Mouse (Mus musculus): ENCODE results near the gene Syt5. TPM values are rescaled to one million over a fixed set of nuclear protein-coding genes. Genes with fewer than 3 reads are reported as not detected.
A peak's percentile ranks its signal among the peaks of the same experiment; 100 is the strongest.
"Not testable (repeated sequence)": the region's sequence is repeated elsewhere in the genome, so short reads cannot be mapped to it uniquely, and the experiment has no call there.

The Syt5 gene
- polyA plus RNA-seq (2016; fragmentation: Nextera tagmentation; extraction: Ambion mirVana): 1.0 and 2.8 TPM in 2 replicates

DNA sequence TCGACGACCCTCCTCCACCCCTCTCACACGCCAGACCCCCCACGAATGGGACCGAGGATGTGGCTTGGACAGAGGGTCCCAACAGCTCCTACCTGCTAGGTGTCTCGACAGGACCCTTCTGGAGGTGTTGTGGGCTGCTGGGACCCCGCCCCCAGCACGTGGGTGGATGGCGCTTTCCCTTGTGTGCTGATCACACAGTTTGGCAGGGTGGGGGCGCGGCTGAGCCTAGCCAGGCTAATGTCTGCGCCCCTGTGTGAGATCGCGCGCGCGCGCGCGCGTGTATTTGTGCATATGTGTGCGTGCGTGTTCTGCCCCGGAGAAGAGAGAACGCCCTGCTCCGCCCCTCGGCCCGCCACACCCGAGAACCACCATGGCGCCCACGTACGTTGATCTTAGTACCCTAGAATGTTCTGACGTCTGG lies at the start of gene Syt5:
Gene Syt5 (minus strand): TSS at position 321 of the 421 bp plus-strand sequence.
- no peak within 1 kb of the TSS for H3K27ac ChIP-seq
- no peaks in the 10 kb centered on the region for H3K9me3 ChIP-seq
- H3K27me3 ChIP-seq (ENCODE audit: insufficient read depth, poor library complexity, severe bottlenecking): peaks cover 32% of the 10 kb centered on the region
- H3K4me1 ChIP-seq: peaks cover 14% of the 10 kb centered on the region
- no peaks in the 10 kb centered on the region for H3K36me3 ChIP-seq
- 8% methylated on average over 33 of the region's 33 CpGs for WGBS
- peak; percentile 71 for DNase-seq (ENCODE audit: low spot score)
- H3K4me3 ChIP-seq: peak within 1 kb of the TSS; percentile 50

DNA sequence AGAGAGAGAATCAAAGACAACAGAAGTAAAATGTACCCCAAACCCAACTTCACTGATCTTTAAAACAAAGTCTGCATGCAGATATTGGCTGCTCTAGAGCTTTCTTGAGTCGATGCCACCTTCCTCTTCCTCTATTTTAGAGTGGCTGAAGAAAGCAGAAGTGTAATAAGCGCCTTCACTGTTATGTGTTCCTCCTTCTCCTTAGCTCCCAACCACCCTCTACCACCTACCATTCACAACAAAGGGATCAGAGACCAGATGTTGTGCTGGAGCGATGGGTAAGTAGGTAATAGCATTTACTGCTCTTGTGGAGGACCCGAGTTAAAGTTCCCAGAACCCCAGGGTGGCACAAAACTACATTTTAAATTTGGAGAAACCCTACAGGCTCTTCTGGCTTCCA lies 49.7 kb upstream of the Syt5 start:
- H3K9me3 ChIP-seq; H3K27ac ChIP-seq; H3K27me3 ChIP-seq (ENCODE audit: insufficient read depth, poor library complexity, severe bottlenecking); H3K4me3 ChIP-seq; H3K36me3 ChIP-seq; DNase-seq (ENCODE audit: low spot score); H3K4me1 ChIP-seq: not testable (repeated sequence)
- WGBS: 67% methylated on average over 4 of the region's 4 CpGs

DNA sequence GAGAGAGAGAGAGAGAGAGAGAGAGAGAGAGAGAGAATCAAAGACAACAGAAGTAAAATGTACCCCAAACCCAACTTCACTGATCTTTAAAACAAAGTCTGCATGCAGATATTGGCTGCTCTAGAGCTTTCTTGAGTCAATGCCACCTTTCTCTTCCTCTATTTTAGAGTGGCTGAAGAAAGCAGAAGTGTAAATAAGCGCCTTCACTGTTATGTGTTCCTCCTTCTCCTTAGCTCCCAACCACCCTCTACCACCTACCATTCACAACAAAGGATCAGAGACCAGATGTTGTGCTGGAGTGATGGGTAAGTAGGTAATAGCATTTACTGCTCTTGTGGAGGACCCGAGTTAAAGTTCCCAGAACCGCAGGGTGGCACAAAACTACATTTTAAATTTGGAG lies 34.1 kb upstream of the Syt5 start:
- H3K27me3 ChIP-seq (ENCODE audit: insufficient read depth, poor library complexity, severe bottlenecking); H3K9me3 ChIP-seq; DNase-seq (ENCODE audit: low spot score); H3K4me1 ChIP-seq; H3K36me3 ChIP-seq; H3K4me3 ChIP-seq; H3K27ac ChIP-seq: not testable (repeated sequence)
- 73% methylated on average over 3 of the region's 3 CpGs for WGBS

DNA sequence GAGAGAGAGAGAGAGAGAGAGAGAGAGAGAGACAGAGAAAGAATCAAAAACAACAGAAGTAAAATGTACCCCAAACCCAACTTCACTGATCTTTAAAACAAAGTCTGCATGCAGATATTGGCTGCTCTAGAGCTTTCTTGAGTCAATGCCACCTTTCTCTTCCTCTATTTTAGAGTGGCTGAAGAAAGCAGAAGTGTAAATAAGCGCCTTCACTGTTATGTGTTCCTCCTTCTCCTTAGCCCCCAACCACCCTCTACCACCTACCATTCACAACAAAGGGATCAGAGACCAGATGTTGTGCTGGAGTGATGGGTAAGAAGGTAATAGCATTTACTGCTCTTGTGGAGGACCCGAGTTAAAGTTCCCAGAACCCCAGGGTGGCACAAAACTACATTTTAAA lies 25.0 kb upstream of the Syt5 start:
- 62% methylated on average over 2 of the region's 2 CpGs for WGBS
- not testable (repeated sequence) for H3K27ac ChIP-seq; DNase-seq (ENCODE audit: low spot score); H3K4me1 ChIP-seq; H3K27me3 ChIP-seq (ENCODE audit: insufficient read depth, poor library complexity, severe bottlenecking); H3K4me3 ChIP-seq; H3K9me3 ChIP-seq; H3K36me3 ChIP-seq

DNA sequence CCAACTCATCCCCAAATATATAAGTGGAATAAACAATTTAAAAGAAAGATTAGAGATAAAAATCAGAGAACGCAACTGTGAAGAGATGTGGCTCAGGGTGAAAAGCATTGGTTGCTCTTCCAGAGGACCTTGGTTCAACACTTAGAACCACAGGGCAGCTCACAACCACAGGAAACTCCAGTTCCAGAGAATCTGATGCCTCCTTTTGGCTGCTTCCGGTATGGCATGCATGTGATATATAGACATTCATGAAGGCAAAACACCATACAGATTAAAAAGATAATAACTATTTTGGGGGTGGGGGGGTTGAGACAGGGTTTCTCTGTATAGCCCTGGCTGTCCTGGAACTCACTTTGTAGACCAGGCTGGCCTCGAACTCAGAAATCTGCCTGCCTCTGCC lies 15.3 kb upstream of the Syt5 start:
- Histone ChIP-seq H3K4me1 (no peaks in the 10 kb centered on the region), H3K27me3 (ENCODE audit: insufficient read depth, poor library complexity, severe bottlenecking) (no peaks in the 10 kb centered on the region), H3K27ac (no peak overlapping the region), H3K4me3 (no peak overlapping the region), H3K36me3 (no peaks in the 10 kb centered on the region), H3K9me3 (no peaks in the 10 kb centered on the region)
- DNase-seq (ENCODE audit: low spot score): no peak
- 90% methylated on average over 3 of the region's 3 CpGs for WGBS

DNA sequence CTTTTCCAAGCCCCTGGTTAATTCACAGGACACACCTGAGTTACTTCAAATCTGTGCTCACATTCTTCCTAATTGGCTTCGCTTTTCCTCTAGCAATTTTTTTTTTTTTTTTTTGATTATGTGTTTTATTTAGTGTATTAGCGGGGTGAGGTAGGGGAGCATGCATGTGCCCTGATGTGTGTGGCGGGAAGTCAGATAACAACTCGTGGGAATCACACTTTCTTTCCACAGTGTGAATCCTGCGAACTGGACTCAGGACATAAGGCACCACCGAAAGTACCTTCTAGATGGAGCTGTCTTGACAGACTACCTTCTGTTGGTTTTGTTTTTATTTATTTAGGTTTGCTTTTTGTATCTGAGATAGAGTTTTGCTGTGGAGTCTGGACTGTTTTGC lies 9.8 kb upstream of the Syt5 start:
- Histone ChIP-seq H3K9me3 (no peaks in the 10 kb centered on the region), H3K36me3 (no peaks in the 10 kb centered on the region)
- 62% methylated on average over 6 of the region's 6 CpGs for WGBS

DNA sequence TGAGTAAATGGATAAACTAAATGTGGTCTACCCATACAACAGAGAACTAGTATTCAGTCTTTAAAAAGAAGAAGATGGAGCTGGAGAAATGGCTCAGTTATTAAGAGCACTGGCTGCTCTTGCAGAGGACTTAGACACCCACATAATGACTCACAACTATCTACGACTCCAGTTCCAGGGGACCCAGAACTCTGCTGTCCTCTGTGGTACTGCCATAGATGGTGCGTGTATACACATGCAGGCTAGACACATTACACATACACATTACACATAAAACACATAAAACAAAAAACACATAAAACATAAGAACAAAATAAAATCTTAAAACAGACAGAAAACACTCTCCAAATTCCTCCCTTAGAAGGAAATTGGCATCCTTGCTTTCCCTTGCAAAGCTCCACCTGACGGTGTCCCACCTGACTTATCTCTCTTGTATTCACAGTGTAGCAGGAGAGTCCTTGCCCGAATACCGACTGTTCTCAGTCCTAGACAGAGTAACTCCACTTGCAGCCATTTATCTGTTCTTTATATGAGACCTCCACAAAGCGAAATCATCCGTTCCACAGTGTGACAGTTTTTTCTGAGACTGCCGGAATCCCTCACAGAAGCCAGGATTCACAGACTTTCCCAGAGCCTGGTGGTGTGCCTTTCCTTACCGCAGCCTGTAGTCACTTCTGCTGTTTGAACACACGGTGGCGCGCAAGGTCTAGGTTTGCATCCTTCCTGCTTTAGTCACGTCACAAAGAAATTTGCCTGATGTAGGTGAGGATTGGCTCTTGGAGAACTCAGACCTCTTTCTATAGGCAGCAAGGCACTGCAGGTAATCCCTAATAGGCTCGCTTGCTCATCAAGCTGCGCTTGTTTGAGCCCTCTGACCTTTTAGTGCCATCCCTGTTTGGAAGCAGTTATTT lies 9.2 kb upstream of the Syt5 start:
- H3K4me1 ChIP-seq: no peaks in the 10 kb centered on the region
- H3K27ac ChIP-seq: no peak overlapping the region
- WGBS: 22% methylated on average over 15 of the region's 15 CpGs

More for the DNA sequence above, 9.8 kb upstream of the Syt5 start:
- no peak for DNase-seq (ENCODE audit: low spot score)
- H3K27ac ChIP-seq: no peak overlapping the region
- H3K4me1 ChIP-seq: no peaks in the 10 kb centered on the region
- 0 out of 2 replicates have a peak, but pooled peaks cover 4% of the 10 kb centered on the region for H3K27me3 ChIP-seq (ENCODE audit: insufficient read depth, poor library complexity, severe bottlenecking)
- no peak overlapping the region for H3K4me3 ChIP-seq

DNA sequence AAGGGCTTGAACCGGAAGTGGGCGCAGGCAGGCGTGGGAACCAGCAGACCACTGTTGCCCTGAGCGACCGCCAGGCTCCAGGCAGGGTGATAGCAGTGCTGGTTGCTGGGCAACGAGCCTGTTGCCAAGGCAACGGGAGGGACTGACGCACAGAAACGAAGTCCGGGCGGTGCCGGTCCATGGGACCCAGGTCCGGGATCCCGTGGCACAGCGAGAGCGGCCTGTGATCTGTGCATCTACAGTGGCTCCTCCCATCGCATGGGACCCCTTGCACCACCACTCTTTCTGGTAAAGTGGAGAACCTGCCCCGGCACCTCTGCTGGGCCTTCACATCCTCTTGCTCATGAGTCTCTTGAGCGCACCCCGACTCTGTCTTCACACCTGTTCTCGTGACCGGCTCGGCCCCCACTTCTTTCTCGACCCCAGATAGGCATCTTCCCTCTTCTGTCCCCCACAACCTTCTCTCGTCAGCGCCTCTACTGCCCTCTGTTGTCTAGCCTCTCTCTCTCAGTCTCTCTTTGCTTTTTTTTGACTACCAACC lies 680 bp downstream of the Syt5 start:
- H3K27ac ChIP-seq: no peak overlapping the region
- peak; percentile 88 for DNase-seq (ENCODE audit: low spot score)
- whole genome bisulfite sequencing: 4% methylated on average over 26 of the region's 26 CpGs

More for the DNA sequence above, 9.2 kb upstream of the Syt5 start:
- no peaks in the 10 kb centered on the region for H3K9me3 ChIP-seq
- no peaks in the 10 kb centered on the region for H3K36me3 ChIP-seq
- DNase-seq (ENCODE audit: low spot score): peak; percentile 92
- H3K27me3 ChIP-seq (ENCODE audit: insufficient read depth, poor library complexity, severe bottlenecking): 0 out of 2 replicates have a peak, but pooled peaks cover 5% of the 10 kb centered on the region
- no peak overlapping the region for H3K4me3 ChIP-seq

DNA sequence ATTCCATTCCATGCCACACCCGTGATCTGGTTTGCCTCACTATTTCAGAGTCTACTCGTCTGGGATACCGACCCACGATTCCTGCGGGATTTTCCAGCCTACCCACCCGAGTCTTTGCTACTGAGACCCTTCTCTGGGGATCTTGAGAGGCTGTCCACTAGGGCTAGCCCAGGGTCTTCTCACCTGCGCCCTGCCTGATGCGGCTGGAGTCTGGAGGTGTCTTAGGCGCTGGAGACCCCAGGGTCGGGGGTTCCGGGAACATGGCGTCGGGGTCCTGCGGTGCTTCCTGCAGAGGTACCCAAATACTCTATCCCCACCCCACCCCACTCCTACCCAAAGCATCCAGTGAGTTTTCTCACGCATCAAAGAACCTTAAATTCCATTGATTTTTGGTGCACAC lies 1.3 kb downstream of the Syt5 start:
- H3K4me1 ChIP-seq: peaks cover 14% of the 10 kb centered on the region
- 69% methylated on average over 15 of the region's 15 CpGs for WGBS
- peak; percentile 66 for DNase-seq (ENCODE audit: low spot score)
- H3K4me3 ChIP-seq: peak overlapping the region; percentile 50
- peaks cover 30% of the 10 kb centered on the region for H3K27me3 ChIP-seq (ENCODE audit: insufficient read depth, poor library complexity, severe bottlenecking)
- no peak overlapping the region for H3K27ac ChIP-seq
- H3K9me3 ChIP-seq: no peaks in the 10 kb centered on the region
- H3K36me3 ChIP-seq: no peaks in the 10 kb centered on the region

More for the DNA sequence above, 680 bp downstream of the Syt5 start:
- no peaks in the 10 kb centered on the region for H3K9me3 ChIP-seq
- peak overlapping the region; percentile 50 for H3K4me3 ChIP-seq
- no peaks in the 10 kb centered on the region for H3K36me3 ChIP-seq
- H3K4me1 ChIP-seq: peaks cover 14% of the 10 kb centered on the region
- H3K27me3 ChIP-seq (ENCODE audit: insufficient read depth, poor library complexity, severe bottlenecking): peaks cover 30% of the 10 kb centered on the region

DNA sequence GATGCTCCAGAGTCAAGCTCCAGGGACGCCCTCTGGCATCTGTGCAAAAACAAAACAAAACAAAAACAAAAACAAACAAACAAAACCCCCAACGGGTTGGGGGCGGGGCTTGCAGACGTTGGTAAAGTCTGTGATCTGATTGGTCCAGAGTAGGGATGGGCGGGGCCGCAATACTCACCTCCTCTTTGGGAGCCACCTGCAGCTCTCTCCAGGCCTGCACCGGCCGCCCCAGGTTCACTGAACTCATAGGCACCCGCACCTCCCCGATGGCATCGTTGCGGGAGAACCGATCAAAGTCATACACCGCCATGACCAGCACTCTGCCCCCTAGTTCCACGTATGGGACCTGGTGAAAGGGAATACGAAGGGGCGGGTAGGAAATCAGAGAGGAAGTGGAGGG lies 5.3 kb downstream of the Syt5 start:
- peak; percentile 74 for DNase-seq (ENCODE audit: low spot score)
- Histone ChIP-seq H3K27me3 (ENCODE audit: insufficient read depth, poor library complexity, severe bottlenecking) (peaks cover 14% of the 10 kb centered on the region), H3K27ac (no peak overlapping the region), H3K36me3 (no peaks in the 10 kb centered on the region), H3K9me3 (no peaks in the 10 kb centered on the region), H3K4me1 (peaks cover 11% of the 10 kb centered on the region), H3K4me3 (no peak overlapping the region)
- 24% methylated on average over 17 of the region's 17 CpGs for WGBS

DNA sequence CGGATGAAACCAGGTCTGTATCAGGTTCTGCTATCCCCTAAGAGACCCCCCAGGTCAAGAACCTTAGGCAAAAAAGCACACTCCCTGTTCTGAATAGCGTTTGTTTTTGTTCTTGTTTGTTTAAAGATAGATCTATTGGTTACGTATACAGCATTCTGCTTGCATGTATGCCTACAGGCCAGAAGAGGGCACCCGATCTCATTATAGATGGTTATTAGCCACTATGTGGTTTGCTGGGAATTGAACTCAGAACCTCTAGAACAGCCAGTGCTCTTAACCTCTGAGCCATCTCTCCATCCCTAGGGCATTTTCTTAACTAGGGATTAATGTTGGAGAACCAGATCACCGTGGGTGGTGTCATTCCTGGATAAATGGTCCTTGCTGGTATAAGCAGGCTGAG lies 6.0 kb downstream of the Syt5 start:
- Histone ChIP-seq H3K4me1 (peaks cover 4% of the 10 kb centered on the region), H3K9me3 (no peaks in the 10 kb centered on the region), H3K4me3 (no peak overlapping the region), H3K36me3 (no peaks in the 10 kb centered on the region), H3K27me3 (ENCODE audit: insufficient read depth, poor library complexity, severe bottlenecking) (peaks cover 8% of the 10 kb centered on the region; the same call in 1 of the 2 replicates), H3K27ac (no peak overlapping the region)
- 49% methylated on average over 5 of the region's 5 CpGs for WGBS
- DNase-seq (ENCODE audit: low spot score): peak; percentile 45

DNA sequence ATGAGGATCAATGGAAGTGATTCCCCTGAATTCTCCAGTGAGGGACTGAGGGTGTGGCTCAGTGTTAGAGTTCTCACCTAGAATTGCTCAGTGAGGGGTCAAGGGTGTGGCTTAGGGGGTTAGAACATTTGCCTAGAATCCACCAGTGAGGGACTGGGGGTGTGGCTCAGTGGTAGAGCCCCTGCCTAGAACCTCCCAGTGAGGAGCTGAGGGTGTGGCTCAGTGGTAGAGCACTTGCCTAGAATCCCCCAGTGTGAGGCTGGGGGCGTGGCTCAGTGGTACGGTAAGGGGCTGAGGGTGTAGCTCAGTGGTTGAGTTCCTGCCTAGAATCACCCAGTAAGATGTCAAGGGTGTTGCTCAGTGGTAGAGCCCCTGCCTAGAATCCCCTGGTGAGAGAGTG lies 8.3 kb downstream of the Syt5 start:
- peak; percentile 31 for DNase-seq (ENCODE audit: low spot score)
- Histone ChIP-seq H3K27ac (no peak overlapping the region), H3K4me1 (no peaks in the 10 kb centered on the region), H3K27me3 (ENCODE audit: insufficient read depth, poor library complexity, severe bottlenecking) (peaks cover 4% of the 10 kb centered on the region; the same call in 1 of the 2 replicates), H3K9me3 (no peaks in the 10 kb centered on the region), H3K4me3 (no peak overlapping the region), H3K36me3 (no peaks in the 10 kb centered on the region)
- WGBS: 66% methylated on average over 2 of the region's 2 CpGs

DNA sequence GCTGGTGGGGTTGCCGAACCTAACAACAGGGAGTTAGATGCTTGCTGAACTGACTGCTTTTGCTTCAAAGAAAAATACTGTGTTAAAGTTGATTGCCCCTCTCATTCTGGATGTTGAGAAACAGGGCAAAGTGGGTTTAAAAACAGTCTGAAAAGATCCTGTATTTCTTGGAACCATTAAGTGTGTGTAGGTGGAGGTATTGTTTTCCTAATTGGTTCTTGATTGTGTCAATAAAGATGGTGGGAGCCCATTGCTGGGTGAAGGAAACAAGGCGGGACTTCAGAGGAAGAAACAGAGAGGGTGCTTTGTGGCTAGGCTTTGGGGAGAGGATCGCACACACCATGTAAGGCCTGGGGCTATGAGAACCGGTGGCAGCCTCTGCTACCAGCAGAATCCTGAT lies 10.2 kb downstream of the Syt5 start:
- DNase-seq (ENCODE audit: low spot score): peak; percentile 48
- 49% methylated on average over 4 of the region's 4 CpGs for WGBS
- Histone ChIP-seq H3K36me3 (no peaks in the 10 kb centered on the region), H3K27ac (no peak overlapping the region), H3K4me1 (no peaks in the 10 kb centered on the region), H3K9me3 (no peaks in the 10 kb centered on the region), H3K4me3 (no peak overlapping the region), H3K27me3 (ENCODE audit: insufficient read depth, poor library complexity, severe bottlenecking) (no peaks in the 10 kb centered on the region; the same call in 1 of the 2 replicates)
